Mouse (Mus musculus) C2C12 (cell line): ENCODE measurements at regions not wholly inside any gene's neighbourhood (a gene's known extent, or its start where the extent isn't known, plus 50 kb on each side); places are given as distances from the start of the nearest gene placed in this dataset.

Source experiments
- CTCF ChIP-seq: IDR thresholded peaks from one replicate; pipeline ENCODE4 v1.5.1; 2011; ENCODE audit not compliant: control insufficient read depth, insufficient read depth, insufficient read length
- USF1 ChIP-seq: IDR thresholded peaks from one replicate; pipeline ENCODE4 v1.6.1; 2011; ENCODE audit warnings: low read depth, mild to moderate bottlenecking, control low read depth, moderate library complexity

DNA sequence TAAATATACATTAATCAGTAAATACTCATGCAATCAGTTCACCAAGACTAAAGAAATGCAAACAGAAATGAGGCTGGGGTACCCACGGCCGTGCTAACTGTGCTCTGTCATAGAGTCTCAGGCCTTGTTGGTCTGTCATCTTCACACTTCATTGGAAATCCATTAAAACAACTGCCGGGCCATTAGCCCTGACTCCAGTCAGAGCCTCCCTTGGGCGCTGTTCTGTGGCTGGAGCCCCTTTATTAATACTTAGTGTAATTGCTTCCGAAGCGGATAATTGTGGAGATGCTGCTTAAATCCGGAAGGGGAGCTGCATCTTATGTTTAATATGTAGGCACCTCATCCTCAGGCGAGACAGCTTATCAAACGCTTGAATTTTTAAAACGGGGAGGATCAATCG lies 76.1 kb downstream of the Ier5 start:
- TF ChIP-seq CTCF (no peak), USF1 (no peak)
